Mouse (Mus musculus) kidney, postnatal 14 days (tissue): ENCODE results near the gene Polr1e.
"Not testable (repeated sequence)": the region's sequence is repeated elsewhere in the genome, so short reads cannot be mapped to it uniquely, and the experiment has no call there.

Experiments used
- DNase-seq: peaks from one replicate; pipeline ENCODE4 v3.0.0; 2022; ENCODE audit warnings: mixed read lengths

Polr1e gene

DNA sequence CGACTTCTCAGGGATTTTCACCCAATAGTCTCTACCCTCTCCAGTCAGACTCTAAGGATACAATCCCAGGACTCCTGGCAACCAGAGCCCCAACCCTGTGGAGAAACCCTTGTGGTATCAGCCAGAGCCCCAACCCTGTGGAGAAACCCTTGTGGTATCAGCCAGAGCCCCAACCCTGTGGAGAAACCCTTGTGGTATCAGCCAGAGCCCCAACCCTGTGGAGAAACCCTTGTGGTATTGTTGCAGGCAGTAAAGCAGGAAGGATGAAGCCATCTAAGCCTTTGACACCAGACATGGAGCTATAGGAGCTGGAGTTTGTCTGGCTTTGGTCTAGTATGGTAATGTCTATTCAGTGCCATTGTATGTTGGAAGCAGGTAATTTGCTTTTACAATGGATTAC lies 45.5 kb downstream of the Polr1e start:
- not testable (repeated sequence) for DNase-seq

DNA sequence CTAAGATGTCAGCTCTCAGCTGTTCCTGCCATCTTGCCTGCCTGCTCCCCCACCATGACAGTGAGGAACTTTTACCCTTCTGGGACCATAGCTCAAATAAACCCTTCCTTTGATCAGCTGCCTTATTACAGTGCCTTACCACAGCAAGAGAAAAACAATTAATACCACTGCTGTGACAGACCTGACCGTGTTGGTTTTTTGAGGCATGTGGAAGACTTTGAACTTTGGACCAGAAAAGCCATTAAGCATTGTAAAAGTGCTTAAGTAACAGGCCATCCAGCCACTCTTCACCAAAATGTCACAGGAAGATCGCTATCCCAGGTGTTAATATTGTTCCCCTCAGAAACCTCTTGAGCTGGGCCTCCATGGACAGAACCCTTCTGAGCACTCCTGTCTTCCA lies 46.2 kb downstream of the Polr1e start:
- no peak for DNase-seq

DNA sequence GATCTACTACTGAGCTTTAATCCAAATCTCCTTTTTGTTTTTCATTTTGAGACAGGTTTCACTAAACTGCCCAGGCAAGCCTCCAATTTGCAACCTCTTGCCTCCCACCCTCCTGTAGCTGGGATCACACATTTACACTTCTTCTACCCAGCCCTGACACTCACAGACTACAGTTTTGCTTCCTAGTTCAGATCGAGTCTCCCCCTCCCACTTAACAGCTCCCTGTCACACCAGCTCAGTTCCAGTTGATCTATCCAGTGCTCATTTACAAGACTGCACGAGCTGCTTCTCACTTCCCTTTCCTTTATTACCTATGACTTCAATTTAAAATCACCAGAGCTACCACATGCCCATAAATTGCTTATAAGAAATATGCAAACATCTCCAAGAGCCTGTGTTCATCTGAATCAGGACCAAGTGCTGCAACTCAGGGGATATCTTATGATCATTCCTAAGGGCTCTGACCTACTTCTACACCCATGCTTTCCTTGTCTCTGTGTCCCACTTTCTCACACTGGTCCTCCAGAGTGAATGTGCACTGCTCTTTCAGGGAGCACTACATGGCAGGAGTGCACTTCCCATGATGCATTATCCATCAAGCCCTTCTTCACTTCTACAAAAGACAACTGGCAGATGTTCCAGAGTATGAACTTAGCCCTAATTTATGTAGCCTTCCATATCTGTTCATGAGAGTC lies 47.8 kb downstream of the Polr1e start:
- no peak for DNase-seq

DNA sequence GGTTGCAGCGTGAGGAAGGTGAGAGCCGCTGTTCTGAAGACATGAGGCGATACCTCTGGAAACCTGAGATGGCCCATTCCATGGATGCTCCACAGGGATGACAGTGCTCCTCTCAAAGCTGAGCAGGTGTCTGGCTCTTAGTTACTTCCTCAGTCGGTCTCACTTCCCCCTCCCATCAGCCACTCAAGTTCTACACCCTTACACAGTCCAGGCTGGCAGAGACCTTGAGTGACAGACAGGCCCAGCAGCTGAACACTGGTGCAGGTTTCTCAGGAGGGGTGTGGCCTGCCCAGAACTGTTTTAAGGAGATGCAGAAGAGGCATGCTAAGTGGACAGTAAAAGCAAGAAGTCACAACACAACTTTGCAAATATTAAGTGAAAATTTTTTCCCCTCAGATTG lies 49.4 kb downstream of the Polr1e start:
- no peak for DNase-seq

DNA sequence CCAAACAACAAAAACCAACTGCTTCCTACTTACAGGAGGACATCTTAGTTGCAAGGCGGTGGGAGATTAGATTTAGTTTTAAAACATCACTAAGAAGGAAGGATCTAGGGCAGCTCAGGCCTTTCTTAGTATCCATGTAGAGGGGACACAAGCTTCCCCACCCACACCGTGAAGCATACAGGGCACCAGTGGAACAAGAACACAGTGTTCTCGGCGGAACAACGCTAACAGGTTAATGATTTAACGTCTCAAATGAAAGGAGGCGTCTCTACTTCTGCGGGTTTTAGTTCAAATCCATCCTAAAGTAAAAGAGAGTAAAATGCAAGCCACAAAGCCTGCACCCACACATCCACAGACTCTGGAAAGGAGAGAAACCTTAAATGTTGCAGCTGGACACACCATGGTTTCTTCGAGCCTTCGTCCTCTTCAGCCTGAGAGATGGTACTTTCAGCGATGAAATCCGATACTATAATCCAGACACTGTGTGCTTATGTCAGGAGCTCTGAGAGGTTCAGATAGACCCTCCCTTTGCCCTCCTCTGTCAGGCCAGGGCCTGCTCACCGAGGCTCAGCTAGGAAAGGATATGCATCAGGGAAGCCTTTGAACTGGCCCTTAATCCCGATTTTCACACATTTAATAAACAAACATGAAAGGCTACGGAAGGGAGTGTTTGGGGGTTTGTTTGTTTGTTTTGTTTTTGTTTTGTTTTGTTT lies 54.0 kb downstream of the Polr1e start:
- peak; percentile 19 for DNase-seq

DNA sequence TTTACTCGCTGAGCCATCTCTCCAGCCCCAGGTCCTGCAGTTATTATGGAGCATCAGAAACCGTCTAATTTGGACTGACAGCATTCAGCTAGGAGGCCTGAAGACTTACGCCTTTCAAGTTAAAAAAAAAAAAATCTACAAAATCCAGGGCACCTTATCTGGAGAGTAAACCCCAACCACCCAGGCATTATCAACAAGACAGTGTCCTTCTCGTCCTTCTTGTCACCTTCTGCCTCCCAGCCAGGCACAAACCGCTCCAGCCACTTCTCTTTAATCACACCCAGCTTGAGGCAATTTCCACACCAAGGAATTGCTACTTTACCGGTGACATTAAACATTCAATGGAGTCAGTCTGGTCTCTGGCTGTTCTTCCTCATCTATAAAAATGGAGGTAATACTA lies 55.2 kb downstream of the Polr1e start:
- DNase-seq, result no peak

DNA sequence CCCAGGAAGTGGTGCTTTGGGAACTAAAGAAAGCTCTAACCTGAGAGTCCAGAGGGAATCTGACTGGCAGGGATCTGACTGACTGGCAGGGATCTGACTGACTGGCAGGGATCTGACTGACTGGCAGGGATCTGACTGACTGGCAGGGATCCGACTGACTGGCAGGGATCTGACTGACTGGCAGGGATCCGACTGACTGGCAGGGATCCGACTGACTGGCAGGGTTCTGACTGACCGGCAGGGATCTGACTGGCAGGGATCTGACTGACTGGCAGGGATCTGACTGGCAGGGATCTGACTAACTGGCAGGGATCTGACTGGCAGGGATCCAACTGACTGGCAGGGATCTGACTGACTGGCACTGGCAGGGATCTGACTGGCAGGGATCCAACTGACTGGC lies 62.7 kb downstream of the Polr1e start:
- DNase-seq, result not testable (repeated sequence)

DNA sequence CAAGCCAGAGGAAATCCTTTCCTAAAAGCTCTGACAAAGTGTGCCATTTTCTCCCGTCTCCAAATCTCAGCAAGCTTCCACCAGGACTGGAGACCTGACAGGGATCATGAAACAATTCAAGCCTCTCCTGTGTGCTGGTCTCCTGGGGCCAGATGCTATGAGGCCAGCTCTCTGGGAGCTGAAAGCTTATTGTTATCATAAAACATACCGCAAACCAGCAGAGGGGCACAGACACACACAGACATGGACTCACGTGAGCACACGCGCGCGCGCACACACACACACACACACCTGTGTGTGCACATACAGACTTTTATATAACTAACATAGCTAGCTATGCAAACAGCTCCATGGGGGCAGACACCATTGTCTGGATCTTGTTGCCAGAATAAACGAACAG lies 64.6 kb downstream of the Polr1e start:
- DNase-seq, result no peak

DNA sequence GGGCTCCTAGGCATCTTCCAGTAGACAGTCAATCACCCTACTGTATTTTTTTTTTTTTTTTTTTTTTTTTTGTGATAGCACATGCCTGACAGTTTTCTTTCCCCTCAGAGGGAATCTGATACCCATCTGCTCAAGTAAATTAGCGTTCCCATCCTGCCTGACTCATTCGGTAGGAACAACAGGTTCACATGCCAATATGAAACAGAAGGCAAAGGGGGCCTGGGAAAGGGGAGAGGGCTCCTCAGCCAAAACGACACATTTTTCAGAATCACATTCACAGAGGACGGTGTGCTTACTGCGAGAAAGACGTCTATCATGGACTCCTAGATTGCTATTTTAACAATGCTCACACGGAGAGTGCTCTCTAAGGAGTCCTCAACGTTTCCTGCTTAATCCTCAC lies 65.1 kb downstream of the Polr1e start:
- DNase-seq, result no peak

DNA sequence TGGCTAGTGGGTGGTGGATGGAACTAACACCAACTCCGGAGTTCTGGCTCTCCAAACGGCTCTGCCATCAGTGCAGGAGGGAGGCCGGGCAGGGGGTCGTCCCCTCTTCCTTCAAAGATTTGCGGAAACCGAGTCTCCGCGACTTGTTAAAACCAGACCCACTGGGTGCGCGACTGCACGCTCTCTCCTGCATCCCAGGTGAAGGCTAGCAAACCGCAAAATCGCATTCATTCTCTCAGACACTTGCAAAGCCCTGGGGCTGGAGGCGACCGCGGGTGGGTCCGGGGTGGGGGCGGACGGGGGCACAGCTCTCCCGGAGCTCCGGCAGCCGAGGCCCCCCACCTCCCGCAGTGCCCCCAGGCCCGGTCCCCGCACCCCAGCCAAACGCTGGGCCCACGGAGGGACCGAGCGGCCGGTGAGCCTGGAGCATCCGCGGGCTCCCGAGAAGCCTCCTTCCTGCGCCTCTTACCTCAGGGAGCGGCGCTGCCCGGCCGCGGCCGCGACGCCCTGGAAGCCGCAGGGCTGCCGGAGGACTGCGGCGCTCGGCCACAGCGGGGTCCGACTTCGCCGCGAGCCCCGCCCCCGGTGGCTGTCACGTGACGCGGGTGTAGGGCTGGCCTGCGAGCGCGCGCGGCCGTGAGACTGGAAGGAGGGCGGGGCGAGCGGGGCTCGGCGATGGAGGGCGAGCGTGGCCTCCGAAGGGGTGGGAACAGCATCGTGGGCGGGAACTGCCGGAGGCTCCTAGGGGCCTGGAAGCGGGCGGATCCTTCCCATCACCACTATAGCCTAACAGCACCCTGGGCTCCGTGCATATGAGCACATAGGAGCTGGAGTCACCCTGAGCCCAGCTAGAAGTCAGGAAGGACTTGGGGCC lies 65.9 kb downstream of the Polr1e start, which contains the start of gene Fbxo10:
Gene Fbxo10, minus strand, starts transcription at position 584 of the 874 bp plus-strand sequence.
- peak; percentile 97 for DNase-seq

DNA sequence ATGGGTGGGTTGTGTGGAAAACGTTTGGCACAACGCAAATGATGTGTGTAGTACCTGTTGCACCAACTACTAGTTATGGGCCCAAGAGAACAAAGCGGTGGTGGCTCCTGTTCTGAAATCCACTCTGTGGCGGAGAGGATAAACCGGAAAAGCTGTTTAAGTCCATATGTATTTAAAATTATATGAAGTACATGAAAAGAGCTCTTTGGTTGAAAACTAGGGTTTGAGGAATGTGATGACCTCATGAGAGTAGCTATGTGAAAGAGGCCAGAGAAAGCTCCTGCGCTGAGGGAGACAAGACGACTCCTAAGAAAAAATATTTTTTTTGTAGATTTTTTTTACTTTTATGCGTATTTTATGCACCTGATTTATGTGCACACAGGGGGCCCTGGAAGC lies 66.5 kb downstream of the Polr1e start:
- DNase-seq, result no peak
